Mouse (Mus musculus) forebrain, postnatal 0 days (tissue): ENCODE results near the gene Ptbp3. TPM values are rescaled to one million over a fixed set of nuclear protein-coding genes. Genes with fewer than 3 reads are reported as not detected.

Experiments used
- ATAC-seq: fragments of 200-750 bp; cut with Nextera tagmentation; 2 replicates; pipeline ENCODE4 v1.8.0; 2017; ENCODE audit warnings: mild to moderate bottlenecking, moderate library complexity
- DNase-seq: peaks from one replicate; pipeline ENCODE4 v3.0.0-alpha.2; 2015
- H3K27ac ChIP-seq: fragments of 300-500 bp; sonication (generic); 2 replicates; pipeline ENCODE4 v1.5.1; 2014; ENCODE audit warnings: low read depth, mild to moderate bottlenecking, antibody characterized with exemption, low read length, moderate library complexity, mixed read lengths
- H3K27me3 ChIP-seq: fragments of 300-500 bp; sonication (generic); 2 replicates; pipeline ENCODE4 v1.6.1; 2014; ENCODE audit warnings: mild to moderate bottlenecking, low read length, mixed read lengths; ENCODE audit not compliant: insufficient read depth
- H3K36me3 ChIP-seq: fragments of 300-500 bp; sonication (generic); 2 replicates; pipeline ENCODE4 v1.6.1; 2014; ENCODE audit warnings: mild to moderate bottlenecking, moderate library complexity; ENCODE audit not compliant: insufficient read depth
- H3K4me1 ChIP-seq: fragments of 300-500 bp; sonication (generic); 2 replicates; pipeline ENCODE4 v1.6.1; 2014; ENCODE audit warnings: antibody characterized with exemption; ENCODE audit not compliant: insufficient read depth
- H3K4me2 ChIP-seq: fragments of 300-500 bp; sonication (generic); 2 replicates; pipeline ENCODE4 v1.6.1; 2014; ENCODE audit warnings: low read depth, mild to moderate bottlenecking, moderate library complexity
- H3K4me3 ChIP-seq: fragments of 300-500 bp; sonication (generic); 2 replicates; pipeline ENCODE4 v1.5.1; 2014; ENCODE audit warnings: low read depth, low read length, mixed read lengths
- H3K9ac ChIP-seq: fragments of 300-500 bp; sonication (generic); 2 replicates; pipeline ENCODE4 v1.6.1; 2014; ENCODE audit warnings: mild to moderate bottlenecking
- H3K9me3 ChIP-seq: fragments of 300-500 bp; sonication (generic); 2 replicates; pipeline ENCODE4 v1.6.1; 2016; ENCODE audit warnings: low read length
- CTCF ChIP-seq: sonication (generic); IDR thresholded peaks from 2 replicates; pipeline ENCODE4 v1.5.1; 2016; ENCODE audit warnings: antibody characterized with exemption, control low read depth, low read depth
- WGBS: fragments of 180-500 bp; shearing (Covaris S2); extraction: QIAGEN DNeasy Blood & Tissue Kit; methylation state at CpG from one replicate; pipeline ENCODE4 v1.1.7; 2014; 5-methylcytosine and 5-hydroxymethylcytosine counted together
- polyA plus RNA-seq: library from polyadenylated mRNA; unstranded; fragments of >200 nt; fragmentation: Nextera tagmentation; extraction: Ambion mirVana; gene quantifications from 2 replicates; pipeline ENCODE4 v1.2.1, GENCODE M21; 2015
- total RNA-seq: library from RNA; depleted of rRNA; stranded (reverse); fragments of >200 nt; gene quantifications from 2 replicates; pipeline ENCODE4 v1.2.3, GENCODE M21; 2014

Ptbp3 gene
- total and polyA plus RNA-seq, 2 experiments from 2014 or later, result 10.9 to 33.7 TPM

GRCm38 (mm10) chr4:59450234-59450854 lies 98.8 kb downstream of the Ptbp3 start:
- Histone ChIP-seq H3K9me3 (no peaks in the 10 kb centered on the region), H3K36me3 (no peaks in the 10 kb centered on the region), H3K4me3 (no peak overlapping the region), H3K4me1 (no peaks in the 10 kb centered on the region), H3K9ac (no peak overlapping the region), H3K27me3 (no peaks in the 10 kb centered on the region), H3K27ac (no peak overlapping the region), H3K4me2 (no peak overlapping the region)
- TF ChIP-seq CTCF, result no peak
- ATAC-seq, result no peak
- DNase-seq, result no peak
- 89% methylated on average over 6 of the region's 6 CpGs for WGBS

- no peak overlapping the region for H3K9ac ChIP-seq
- H3K9me3 ChIP-seq, result no peaks in the 10 kb centered on the region
- no peak overlapping the region for H3K4me3 ChIP-seq
- H3K36me3 ChIP-seq, result no peaks in the 10 kb centered on the region
- no peak for DNase-seq
- no peaks in the 10 kb centered on the region for H3K27me3 ChIP-seq
- no peak for ATAC-seq
- no peaks in the 10 kb centered on the region for H3K4me1 ChIP-seq
- TF ChIP-seq CTCF, result no peak
- no peak overlapping the region for H3K4me2 ChIP-seq
- 67% methylated on average over 1 of the region's 1 CpGs for WGBS
- H3K27ac ChIP-seq, result no peak overlapping the region
Measured at GRCm38 (mm10) chr4:59447296-59447695, 101.9 kb downstream of the Ptbp3 start.

GRCm38 (mm10) chr4:59445516-59445915 lies 103.6 kb downstream of the Ptbp3 start:
- no peaks in the 10 kb centered on the region for H3K4me1 ChIP-seq
- 82% methylated on average over 6 of the region's 6 CpGs for WGBS

GRCm38 (mm10) chr4:59444994-59445393 lies 104.2 kb downstream of the Ptbp3 start:
- DNase-seq (no peak), ATAC-seq (no peak)
- Histone ChIP-seq H3K4me3 (no peak overlapping the region), H3K9ac (no peak overlapping the region), H3K27me3 (no peaks in the 10 kb centered on the region; the same call in 1 of the 2 replicates), H3K4me1 (no peaks in the 10 kb centered on the region), H3K9me3 (no peaks in the 10 kb centered on the region), H3K27ac (no peak overlapping the region), H3K4me2 (no peak overlapping the region), H3K36me3 (no peaks in the 10 kb centered on the region)
- no peak for TF ChIP-seq CTCF
- WGBS, result 90% methylated on average over 3 of the region's 3 CpGs

More at GRCm38 (mm10) chr4:59445516-59445915, 103.6 kb downstream of the Ptbp3 start:
- H3K4me2 ChIP-seq, result no peak overlapping the region
- DNase-seq (no peak), ATAC-seq (no peak)
- no peak for TF ChIP-seq CTCF
- no peak overlapping the region for H3K9ac ChIP-seq
- no peak overlapping the region for H3K4me3 ChIP-seq
- no peaks in the 10 kb centered on the region for H3K27me3 ChIP-seq
- no peak overlapping the region for H3K27ac ChIP-seq
- H3K36me3 ChIP-seq, result no peaks in the 10 kb centered on the region
- no peaks in the 10 kb centered on the region for H3K9me3 ChIP-seq

GRCm38 (mm10) chr4:59444085-59444484 lies 105.1 kb downstream of the Ptbp3 start:
- WGBS, result 74% methylated on average over 4 of the region's 4 CpGs
- DNase-seq, result no peak
- no peak overlapping the region for H3K27ac ChIP-seq
- no peak for TF ChIP-seq CTCF
- peaks cover 2% of the 10 kb centered on the region for H3K27me3 ChIP-seq
- H3K4me2 ChIP-seq, result no peak overlapping the region
- no peaks in the 10 kb centered on the region for H3K4me1 ChIP-seq
- H3K9me3 ChIP-seq, result no peaks in the 10 kb centered on the region
- ATAC-seq, result no peak
- no peak overlapping the region for H3K4me3 ChIP-seq
- H3K36me3 ChIP-seq, result no peaks in the 10 kb centered on the region
- H3K9ac ChIP-seq, result no peak overlapping the region

GRCm38 (mm10) chr4:59441265-59441664 lies 107.9 kb downstream of the Ptbp3 start:
- Histone ChIP-seq H3K9ac (no peak overlapping the region), H3K4me3 (no peak overlapping the region), H3K4me1 (no peaks in the 10 kb centered on the region), H3K27ac (no peak overlapping the region), H3K9me3 (0 out of 2 replicates have a peak, but pooled peaks cover 1% of the 10 kb centered on the region), H3K27me3 (peaks cover 21% of the 10 kb centered on the region), H3K4me2 (no peak overlapping the region), H3K36me3 (no peaks in the 10 kb centered on the region)
- no peak for DNase-seq
- 92% methylated on average over 1 of the region's 1 CpGs for WGBS
- ATAC-seq, result no peak
- no peak for TF ChIP-seq CTCF

GRCm38 (mm10) chr4:59439960-59440359 lies 109.2 kb downstream of the Ptbp3 start:
- no peak for TF ChIP-seq CTCF
- Histone ChIP-seq H3K4me3 (no peak overlapping the region), H3K9me3 (0 out of 2 replicates have a peak, but pooled peaks cover 5% of the 10 kb centered on the region), H3K4me1 (no peaks in the 10 kb centered on the region), H3K4me2 (no peak overlapping the region), H3K27me3 (peaks cover 24% of the 10 kb centered on the region), H3K36me3 (no peaks in the 10 kb centered on the region), H3K9ac (no peak overlapping the region), H3K27ac (no peak overlapping the region)
- ATAC-seq (no peak), DNase-seq (no peak)
- 63% methylated on average over 2 of the region's 2 CpGs for WGBS
